In the genomic region with DNA sequence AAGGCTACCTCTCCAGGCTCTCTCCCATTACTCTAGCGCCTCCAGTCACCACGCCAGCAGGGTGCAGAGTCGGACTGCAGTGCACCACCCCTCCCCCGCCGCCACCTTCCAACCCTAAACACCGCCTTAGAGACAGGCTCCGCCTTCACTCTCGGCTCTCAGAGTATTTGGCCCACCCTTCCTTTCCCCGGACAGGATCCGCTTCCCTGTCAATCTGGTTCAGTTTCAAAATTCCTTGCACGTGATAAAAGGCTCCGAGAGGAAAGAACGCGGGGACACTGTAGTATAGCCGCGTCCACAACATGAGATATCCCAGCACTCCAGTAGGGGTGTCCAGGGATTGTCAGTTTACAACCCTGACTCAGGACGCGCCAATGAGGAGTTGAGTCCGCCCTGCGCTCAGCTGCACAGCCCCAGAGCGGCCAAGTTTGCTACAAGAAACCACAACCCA, we compare ENCODE assay signal across 1 mouse cellular context.
TF ChIP-seq lines count a peak whose summit lies in the region.

No protein-coding gene starts in this region.

TF ChIP-seq in myocyte, 11 proteins besides CTCF, POLR2A, EP300 and RAD21:
- TF ChIP-seq MAX (IDR thresholded peaks at IDR 0.05; ENCODE audit: low read depth) (no peak), MYOD1 (IDR thresholded peaks at IDR 0.05; ENCODE audit: control insufficient read depth in 1 of 3, insufficient read length in 2 of 3, low read depth in 2 of 3) (no peak), REST (IDR thresholded peaks at IDR 0.05; ENCODE audit: insufficient read depth, insufficient read length) (no peak), TCF12 (IDR thresholded peaks at IDR 0.05; ENCODE audit: insufficient read depth, poor library complexity, severe bottlenecking) (no peak), USF1 (IDR thresholded peaks at IDR 0.05; ENCODE audit: low read depth) (no peak), TCF3 (IDR thresholded peaks at IDR 0.05; ENCODE audit: insufficient read length, low read depth) (no peak), SRF (IDR thresholded peaks at IDR 0.05; ENCODE audit: control insufficient read depth, insufficient read length, low read depth) (no peak), CEBPB (IDR thresholded peaks at IDR 0.05; ENCODE audit: insufficient read depth, poor library complexity, severe bottlenecking) (no peak), POLR2AphosphoS2 (IDR thresholded peaks at IDR 0.05; ENCODE audit: insufficient read length, low read depth) (no peak), MYOG (IDR thresholded peaks at IDR 0.05; ENCODE audit: control insufficient read depth in 1 of 3, insufficient read depth in 1 of 3, insufficient read length in 2 of 3, low read depth in 2 of 3) (no peak), E2F4 (IDR thresholded peaks at IDR 0.05; ENCODE audit: insufficient read depth) (no peak)
